Mouse (Mus musculus): Measurements from ENCODE around the gene Pigu. TPM values are rescaled to one million over a fixed set of nuclear protein-coding genes. Genes with fewer than 3 reads are reported as not detected.

Gene Pigu
- polyA plus RNA-seq, 1 experiment = 26.2 TPM

DNA sequence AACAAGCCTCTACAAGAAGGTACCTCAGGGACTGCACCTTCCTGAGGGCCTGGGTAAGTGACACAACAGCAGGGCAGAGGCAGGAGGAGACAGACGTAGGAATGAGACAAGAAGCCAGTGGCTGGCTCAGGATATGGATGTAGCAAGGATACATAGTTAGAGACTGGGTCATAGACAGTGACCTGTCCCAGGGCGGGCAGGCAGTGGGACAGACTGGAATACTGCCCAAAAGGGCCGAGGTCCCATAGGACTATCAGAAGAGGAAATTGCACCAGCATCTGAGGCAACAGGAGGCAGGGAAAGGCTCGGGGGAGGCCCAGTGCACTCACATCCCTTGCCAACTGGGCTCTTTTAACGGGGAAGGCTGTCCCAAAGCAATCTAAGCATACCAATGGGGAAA lies 36.6 kb downstream of the Pigu start:
- no peaks in the 10 kb centered on the region for H3K27me3 ChIP-seq (ENCODE audit: control insufficient read depth, insufficient read depth, low read length)
- H3K4me1 ChIP-seq (ENCODE audit: control insufficient read depth, insufficient read depth, insufficient read length, low read length) = peaks cover 8% of the 10 kb centered on the region; the same call in 1 of the 2 replicates
- 71% methylated on average over 5 of the region's 5 CpGs for whole genome bisulfite sequencing
- TF ChIP-seq CTCF (IDR thresholded peaks at IDR 0.05; ENCODE audit: extremely low read depth, insufficient read length, insufficient replicate concordance, low read depth, low read length) (no peak), POLR2A (IDR thresholded peaks at IDR 0.05; ENCODE audit: low read depth, low read length) (no peak)
- no peak overlapping the region for H3K27ac ChIP-seq (ENCODE audit: insufficient read depth, low read depth, low read length)
- no peak overlapping the region for H3K4me3 ChIP-seq (ENCODE audit: low read depth, low read length)
- H3K36me3 ChIP-seq (ENCODE audit: control insufficient read depth, insufficient read depth, low read length) = peaks cover 4% of the 10 kb centered on the region

DNA sequence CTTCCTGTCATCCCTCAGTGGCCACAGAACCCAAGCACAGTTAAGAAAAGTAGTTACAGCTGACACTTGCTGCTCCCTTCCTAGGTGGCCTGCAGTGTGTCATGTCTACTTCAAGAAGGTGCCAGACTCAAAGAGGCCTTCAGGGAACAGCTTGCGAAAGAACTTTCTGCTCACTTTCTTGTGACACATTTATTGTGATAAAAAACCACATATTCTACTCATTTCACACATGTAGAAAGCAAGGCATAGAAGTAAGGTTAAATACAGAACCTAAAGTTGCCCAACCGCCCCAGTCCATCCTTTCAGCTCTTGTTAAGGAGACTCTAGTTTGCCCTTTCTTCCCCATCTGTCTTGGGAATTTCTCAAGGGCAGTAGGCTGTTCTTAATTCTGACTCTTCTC lies 38.6 kb downstream of the Pigu start:
- TF ChIP-seq CTCF (IDR thresholded peaks at IDR 0.05; ENCODE audit: extremely low read depth, insufficient read length, insufficient replicate concordance, low read depth, low read length) (no peak), POLR2A (IDR thresholded peaks at IDR 0.05; ENCODE audit: low read depth, low read length) (no peak)
- 93% methylated on average over 2 of the region's 2 CpGs for WGBS
- Histone ChIP-seq H3K27me3 (ENCODE audit: control insufficient read depth, insufficient read depth, low read length) (no peaks in the 10 kb centered on the region), H3K4me3 (ENCODE audit: low read depth, low read length) (no peak overlapping the region), H3K36me3 (ENCODE audit: control insufficient read depth, insufficient read depth, low read length) (peaks cover 7% of the 10 kb centered on the region), H3K4me1 (ENCODE audit: control insufficient read depth, insufficient read depth, insufficient read length, low read length) (peaks cover 8% of the 10 kb centered on the region; the same call in 1 of the 2 replicates), H3K27ac (ENCODE audit: insufficient read depth, low read depth, low read length) (no peak overlapping the region)

DNA sequence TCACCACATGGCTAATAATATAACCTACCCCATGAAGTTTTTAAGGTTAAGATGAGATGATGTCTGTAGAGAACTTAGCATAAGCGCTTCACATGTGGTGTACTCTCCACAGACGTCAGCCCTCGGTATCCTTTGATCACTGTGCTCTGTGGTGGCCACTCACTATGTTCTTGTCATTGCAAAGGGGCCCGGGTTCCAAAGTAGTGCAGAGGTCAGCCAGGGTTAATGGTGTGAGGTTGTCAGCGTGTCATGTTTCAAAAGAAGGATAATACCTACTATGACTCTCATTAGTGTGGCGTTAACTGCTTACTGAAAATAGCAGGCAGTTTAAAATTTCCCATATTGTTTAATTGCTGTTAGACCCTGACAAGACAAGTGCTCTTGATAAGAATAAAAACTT lies 43.6 kb downstream of the Pigu start:
- no peak overlapping the region for H3K4me3 ChIP-seq (ENCODE audit: low read depth, low read length)
- TF ChIP-seq POLR2A (IDR thresholded peaks at IDR 0.05; ENCODE audit: low read depth, low read length) (no peak), CTCF (IDR thresholded peaks at IDR 0.05; ENCODE audit: extremely low read depth, insufficient read length, insufficient replicate concordance, low read depth, low read length) (no peak)
- WGBS = 91% methylated on average over 6 of the region's 6 CpGs
- H3K27me3 ChIP-seq (ENCODE audit: control insufficient read depth, insufficient read depth, low read length) = no peaks in the 10 kb centered on the region
- H3K27ac ChIP-seq (ENCODE audit: insufficient read depth, low read depth, low read length) = no peak overlapping the region
- H3K36me3 ChIP-seq (ENCODE audit: control insufficient read depth, insufficient read depth, low read length) = peaks cover 11% of the 10 kb centered on the region
- H3K4me1 ChIP-seq (ENCODE audit: control insufficient read depth, insufficient read depth, insufficient read length, low read length) = peaks cover 8% of the 10 kb centered on the region; the same call in 1 of the 2 replicates

DNA sequence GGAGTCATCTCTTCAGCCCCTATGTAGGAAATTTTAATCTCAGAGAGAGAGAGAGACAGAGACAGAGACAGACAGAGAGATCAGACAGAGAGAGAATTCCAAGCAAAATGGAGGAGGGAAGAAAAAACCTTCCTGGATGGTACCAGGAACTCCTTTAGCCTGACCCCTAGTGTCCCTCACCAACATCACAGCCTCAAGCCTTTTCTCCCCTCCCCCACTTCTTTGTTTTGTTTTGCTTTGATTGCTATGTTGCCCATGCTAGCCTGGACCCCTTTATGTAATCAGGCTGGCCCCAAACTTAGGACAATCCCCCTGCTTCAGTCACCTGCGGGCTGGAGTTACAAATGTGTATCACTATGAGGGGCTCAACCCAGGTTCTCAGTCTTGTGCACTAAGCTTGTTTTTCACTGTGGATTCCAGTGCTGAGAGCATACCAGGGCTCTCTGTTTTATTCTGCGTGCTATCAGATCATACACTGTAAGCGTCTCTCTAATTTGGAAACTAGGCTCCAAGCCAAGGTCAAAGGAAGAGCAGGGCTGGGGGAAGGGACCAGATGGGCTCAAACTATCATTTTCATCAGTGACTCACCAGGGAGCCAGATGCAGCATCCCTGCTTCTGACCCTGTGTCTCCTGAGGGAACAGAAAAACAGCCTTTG lies 48.2 kb downstream of the Pigu start:
- H3K27ac ChIP-seq (ENCODE audit: insufficient read depth, low read depth, low read length) = peak overlapping the region; percentile 82
- 50% methylated on average over 3 of the region's 3 CpGs for WGBS

DNA sequence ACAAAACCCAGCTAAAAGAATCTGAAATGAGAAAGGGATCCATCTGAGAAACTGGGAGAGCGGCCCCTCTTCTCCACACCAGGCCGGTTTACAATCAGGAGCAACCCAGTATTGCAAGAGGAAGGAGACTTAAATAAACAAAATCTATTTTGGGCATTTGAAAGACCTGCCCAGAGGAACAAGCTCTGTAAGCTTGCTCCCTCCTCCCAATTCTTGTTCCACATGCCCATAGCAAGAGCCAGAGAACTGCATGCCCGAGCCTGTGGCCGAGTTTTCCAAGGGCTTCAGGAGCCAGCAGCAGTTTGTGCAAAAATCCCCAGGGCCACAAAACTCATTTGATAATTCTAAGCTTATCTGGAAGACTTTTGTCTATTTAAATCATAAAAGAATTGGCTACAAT lies 57.7 kb downstream of the Pigu start:
- TF ChIP-seq CTCF (IDR thresholded peaks at IDR 0.05; ENCODE audit: extremely low read depth, insufficient read length, insufficient replicate concordance, low read depth, low read length) (no peak), POLR2A (IDR thresholded peaks at IDR 0.05; ENCODE audit: low read depth, low read length) (no peak)
- Histone ChIP-seq H3K36me3 (ENCODE audit: control insufficient read depth, insufficient read depth, low read length) (peaks cover 28% of the 10 kb centered on the region), H3K27me3 (ENCODE audit: control insufficient read depth, insufficient read depth, low read length) (no peaks in the 10 kb centered on the region), H3K4me3 (ENCODE audit: low read depth, low read length) (no peak overlapping the region), H3K4me1 (ENCODE audit: control insufficient read depth, insufficient read depth, insufficient read length, low read length) (peaks cover 2% of the 10 kb centered on the region; the same call in 1 of the 2 replicates), H3K27ac (ENCODE audit: insufficient read depth, low read depth, low read length) (peak overlapping the region; percentile 32; the same call in 1 of the 2 replicates)
- 73% methylated on average over 4 of the region's 4 CpGs for WGBS

More for the DNA sequence above, 48.2 kb downstream of the Pigu start:
- H3K36me3 ChIP-seq (ENCODE audit: control insufficient read depth, insufficient read depth, low read length) = peaks cover 18% of the 10 kb centered on the region
- no peaks in the 10 kb centered on the region for H3K4me1 ChIP-seq (ENCODE audit: control insufficient read depth, insufficient read depth, insufficient read length, low read length)
- H3K27me3 ChIP-seq (ENCODE audit: control insufficient read depth, insufficient read depth, low read length) = no peaks in the 10 kb centered on the region
- H3K4me3 ChIP-seq (ENCODE audit: low read depth, low read length) = no peak overlapping the region
- TF ChIP-seq POLR2A (IDR thresholded peaks at IDR 0.05; ENCODE audit: low read depth, low read length) = no peak

DNA sequence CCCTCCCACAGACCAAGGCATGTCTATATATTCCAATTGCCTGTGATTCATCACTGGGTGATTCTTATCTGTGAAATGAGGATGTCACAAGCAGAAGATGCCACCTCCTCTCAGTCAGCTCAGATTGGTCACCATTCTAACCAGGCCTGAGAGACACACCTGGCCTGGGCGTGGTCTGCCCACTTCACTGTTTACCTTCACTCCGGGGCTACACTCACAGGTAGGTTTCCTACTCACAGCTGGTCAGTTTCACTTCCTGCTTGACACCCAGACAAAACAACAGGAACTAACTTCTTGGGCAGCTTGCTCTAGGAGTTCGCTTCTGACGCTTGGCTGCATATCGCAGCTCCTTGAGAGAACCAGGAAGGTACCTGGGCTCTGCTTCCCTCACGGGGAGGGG lies 61.8 kb downstream of the Pigu start:
- Histone ChIP-seq H3K4me1 (ENCODE audit: control insufficient read depth, insufficient read depth, insufficient read length, low read length) (peaks cover 2% of the 10 kb centered on the region; the same call in 1 of the 2 replicates), H3K27me3 (ENCODE audit: control insufficient read depth, insufficient read depth, low read length) (no peaks in the 10 kb centered on the region), H3K27ac (ENCODE audit: insufficient read depth, low read depth, low read length) (peak overlapping the region; percentile 48), H3K4me3 (ENCODE audit: low read depth, low read length) (no peak overlapping the region), H3K36me3 (ENCODE audit: control insufficient read depth, insufficient read depth, low read length) (peaks cover 31% of the 10 kb centered on the region)
- TF ChIP-seq CTCF (IDR thresholded peaks at IDR 0.05; ENCODE audit: extremely low read depth, insufficient read length, insufficient replicate concordance, low read depth, low read length) (no peak), POLR2A (IDR thresholded peaks at IDR 0.05; ENCODE audit: low read depth, low read length) (no peak)
- WGBS = 46% methylated on average over 6 of the region's 6 CpGs

DNA sequence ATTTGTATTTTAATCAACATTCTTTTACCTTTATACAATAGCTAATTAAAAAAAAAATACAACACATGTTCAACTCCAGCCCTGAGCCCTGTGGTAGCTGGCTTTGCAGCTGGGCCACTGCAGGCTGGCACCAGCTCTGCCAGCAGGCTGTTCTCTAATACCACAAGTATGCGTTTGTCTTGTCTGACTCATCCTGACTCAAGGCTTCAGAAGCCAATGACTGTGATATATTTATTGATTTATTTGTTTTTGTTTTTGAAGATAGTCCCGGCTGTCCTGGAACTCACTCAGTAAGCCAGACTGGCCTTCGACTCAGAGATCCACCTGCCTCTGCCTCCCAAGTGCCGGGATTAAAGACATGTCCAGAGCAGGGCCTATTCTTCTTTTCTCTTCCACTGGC lies 63.3 kb downstream of the Pigu start:
- Histone ChIP-seq H3K36me3 (ENCODE audit: control insufficient read depth, insufficient read depth, low read length) (peaks cover 35% of the 10 kb centered on the region), H3K27ac (ENCODE audit: insufficient read depth, low read depth, low read length) (no peak overlapping the region), H3K27me3 (ENCODE audit: control insufficient read depth, insufficient read depth, low read length) (no peaks in the 10 kb centered on the region), H3K4me3 (ENCODE audit: low read depth, low read length) (no peak overlapping the region), H3K4me1 (ENCODE audit: control insufficient read depth, insufficient read depth, insufficient read length, low read length) (peaks cover 2% of the 10 kb centered on the region; the same call in 1 of the 2 replicates)
- TF ChIP-seq CTCF (IDR thresholded peaks at IDR 0.05; ENCODE audit: extremely low read depth, insufficient read length, insufficient replicate concordance, low read depth, low read length) (no peak), POLR2A (IDR thresholded peaks at IDR 0.05; ENCODE audit: low read depth, low read length) (no peak)
- WGBS = 81% methylated on average over 4 of the region's 4 CpGs

Data from small intestine, adult 2 months (tissue).